Mouse (Mus musculus) layer of hippocampus, adult 2 months (tissue): ENCODE measurements around the gene Inpp5a. TPM values are rescaled to one million over a fixed set of nuclear protein-coding genes. Genes with fewer than 3 reads are reported as not detected.

Source experiments
- DNase-seq, 2 experiments: peaks; one replicate each; pipeline ENCODE4 v3.0.0; 2022; ENCODE audit warnings: low spot score in 2 of 2
- H3K27ac ChIP-seq: fragments of 200-600 bp; 2 replicates; pipeline ENCODE4 v1.8.1; 2022
- H3K4me3 ChIP-seq: fragments of 200-600 bp; 2 replicates; pipeline ENCODE4 v1.8.1; 2022; ENCODE audit warnings: mild to moderate bottlenecking
- CTCF ChIP-seq: fragments of 200-600 bp; conservative IDR thresholded peaks from 2 replicates; pipeline ENCODE4 v1.8.1; 2022; ENCODE audit warnings: antibody characterized with exemption, mild to moderate bottlenecking, moderate library complexity
- total RNA-seq, 2 experiments: library from RNA; stranded (reverse); gene quantifications; 2 replicates each; pipeline ENCODE4 v1.2.3; 2021

Gene Inpp5a
- total RNA-seq, 2 experiments from 2014 or later, result 39.2 to 41.1 TPM

- DNase-seq, result no peak
- Histone ChIP-seq H3K27ac (peak overlapping the region; percentile 75), H3K4me3 (no peak overlapping the region)
- no peak for TF ChIP-seq CTCF
Observed at GRCm38 (mm10) chr7:139363281-139364004, 25.5 kb upstream of the Inpp5a start.

DNA sequence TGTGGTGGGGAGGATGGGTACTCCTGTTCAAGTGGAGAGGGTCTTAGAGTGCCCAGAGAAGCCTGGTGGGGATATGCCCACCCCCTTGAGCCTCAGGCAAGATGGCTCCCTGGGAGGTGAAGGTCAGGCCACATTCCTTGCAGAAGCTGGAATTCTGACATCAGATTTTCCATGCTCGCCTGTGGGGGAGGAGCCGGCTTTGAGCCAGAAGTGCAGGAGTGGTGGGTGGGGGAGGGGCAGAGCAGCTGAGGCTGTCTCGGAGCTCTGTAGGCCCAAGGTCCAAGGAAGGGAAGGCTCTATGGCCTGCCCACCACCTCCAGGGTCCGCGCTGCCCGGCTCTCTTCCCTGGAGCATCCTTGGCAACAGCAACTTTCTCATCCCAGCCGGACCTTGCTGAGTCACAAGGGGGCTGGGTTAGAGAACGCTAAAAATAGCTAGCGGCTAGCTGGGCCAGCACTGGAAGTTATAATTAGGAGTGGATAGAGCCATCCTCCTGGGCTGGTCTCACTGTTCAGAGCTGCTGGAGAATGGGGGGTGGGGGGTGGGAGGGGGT is 24.8 kb upstream of the Inpp5a start:
- Histone ChIP-seq H3K4me3 (no peak overlapping the region), H3K27ac (peak overlapping the region; percentile 75)
- TF ChIP-seq CTCF, result no peak
- DNase-seq, result peak; percentile 27 to 38

DNA sequence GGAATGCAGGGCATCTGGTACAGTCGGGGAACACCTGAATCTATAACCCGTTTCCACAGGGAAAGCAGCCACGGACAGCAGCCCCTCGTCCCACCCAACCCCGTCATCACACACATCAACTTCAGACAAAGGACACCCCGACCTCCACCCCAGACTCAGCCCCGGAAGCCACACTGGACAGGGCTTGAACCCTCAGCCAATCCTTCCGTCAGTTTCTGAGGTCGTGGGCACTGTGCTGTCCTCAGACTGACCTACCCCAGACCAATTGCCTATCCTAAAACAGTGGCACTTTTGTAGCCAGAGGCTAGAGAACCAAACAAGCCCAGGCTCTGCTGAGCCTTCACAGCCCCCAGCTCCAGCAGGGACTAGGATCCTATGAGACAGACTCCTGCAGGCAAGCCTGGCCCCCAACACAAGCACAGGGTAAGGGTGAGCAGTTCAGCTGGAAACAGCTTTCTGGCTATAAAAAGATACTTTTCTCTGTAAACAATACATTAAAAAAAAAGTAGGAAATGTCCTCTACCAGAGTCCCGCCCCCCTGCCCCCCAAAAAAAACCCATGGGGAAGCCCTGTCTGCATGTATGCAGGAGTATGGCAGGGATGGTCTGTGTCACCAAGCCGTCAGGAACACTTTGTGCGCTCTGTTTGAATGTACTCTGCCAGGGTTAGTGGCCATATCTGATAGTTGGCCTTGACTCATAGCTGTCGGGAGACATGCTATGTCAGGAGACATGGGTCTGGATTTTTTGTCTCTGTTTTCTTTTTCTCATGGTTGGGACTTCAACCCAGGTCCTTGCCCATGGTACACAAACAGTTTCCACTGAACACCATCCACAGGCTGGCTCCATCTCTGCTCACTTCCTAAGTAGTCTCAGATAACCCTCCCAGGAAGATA is 23.7 kb upstream of the Inpp5a start:
- no peak for DNase-seq
- Histone ChIP-seq H3K27ac (peak overlapping the region; percentile 51), H3K4me3 (no peak overlapping the region)
- TF ChIP-seq CTCF, result no peak

- Histone ChIP-seq H3K4me3 (no peak overlapping the region), H3K27ac (no peak overlapping the region)
- DNase-seq, result no peak
- TF ChIP-seq CTCF, result no peak
Observed at GRCm38 (mm10) chr7:139366131-139366530, 22.8 kb upstream of the Inpp5a start.

DNA sequence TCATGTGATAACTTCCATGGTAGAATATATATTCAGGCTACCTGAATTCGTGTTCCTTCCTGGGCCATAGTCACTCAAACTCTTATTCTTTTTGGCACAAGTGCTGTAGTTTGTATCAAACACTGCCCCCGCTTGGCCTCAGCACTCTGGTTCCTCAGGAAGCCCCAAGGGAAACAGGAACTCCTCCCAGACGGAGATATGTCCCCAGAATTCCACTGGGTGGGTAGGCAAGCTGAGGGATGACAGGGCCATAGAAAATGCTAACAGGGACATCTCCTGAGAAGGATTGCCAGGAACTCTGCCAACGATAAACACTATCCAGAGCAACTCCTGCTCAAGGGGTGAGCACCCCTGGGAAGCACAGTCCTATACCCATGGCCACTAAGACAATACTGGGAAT is 22.4 kb upstream of the Inpp5a start:
- no peak for DNase-seq
- TF ChIP-seq CTCF, result 0 out of 2 replicates have a peak, but pooled peaks have one; percentile 14

DNA sequence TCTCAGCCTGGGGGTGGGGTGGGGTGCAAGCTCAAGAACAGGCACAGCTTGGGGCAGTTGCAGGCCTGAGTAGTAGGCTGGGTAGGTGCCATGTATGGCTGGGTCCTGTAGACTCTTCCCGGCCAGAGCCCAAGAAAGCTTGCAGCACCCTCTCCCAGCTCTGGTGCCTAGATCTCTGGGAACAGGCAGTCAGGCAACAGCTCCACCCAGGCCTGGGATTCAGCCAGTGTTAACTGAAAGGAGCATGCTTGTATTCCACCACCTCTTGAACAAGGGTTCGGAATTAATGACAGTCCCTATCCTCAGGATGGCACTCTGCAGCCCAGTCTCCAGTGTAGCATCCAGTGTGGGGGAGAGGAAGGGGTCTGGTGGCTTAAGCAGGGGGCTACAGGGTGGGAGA is 20.7 kb upstream of the Inpp5a start:
- TF ChIP-seq CTCF, result no peak
- Histone ChIP-seq H3K27ac (peak overlapping the region; percentile 79), H3K4me3 (no peak overlapping the region)
- no peak for DNase-seq

More for the DNA sequence above, 22.4 kb upstream of the Inpp5a start:
- H3K27ac ChIP-seq, result no peak overlapping the region
- H3K4me3 ChIP-seq, result no peak overlapping the region

DNA sequence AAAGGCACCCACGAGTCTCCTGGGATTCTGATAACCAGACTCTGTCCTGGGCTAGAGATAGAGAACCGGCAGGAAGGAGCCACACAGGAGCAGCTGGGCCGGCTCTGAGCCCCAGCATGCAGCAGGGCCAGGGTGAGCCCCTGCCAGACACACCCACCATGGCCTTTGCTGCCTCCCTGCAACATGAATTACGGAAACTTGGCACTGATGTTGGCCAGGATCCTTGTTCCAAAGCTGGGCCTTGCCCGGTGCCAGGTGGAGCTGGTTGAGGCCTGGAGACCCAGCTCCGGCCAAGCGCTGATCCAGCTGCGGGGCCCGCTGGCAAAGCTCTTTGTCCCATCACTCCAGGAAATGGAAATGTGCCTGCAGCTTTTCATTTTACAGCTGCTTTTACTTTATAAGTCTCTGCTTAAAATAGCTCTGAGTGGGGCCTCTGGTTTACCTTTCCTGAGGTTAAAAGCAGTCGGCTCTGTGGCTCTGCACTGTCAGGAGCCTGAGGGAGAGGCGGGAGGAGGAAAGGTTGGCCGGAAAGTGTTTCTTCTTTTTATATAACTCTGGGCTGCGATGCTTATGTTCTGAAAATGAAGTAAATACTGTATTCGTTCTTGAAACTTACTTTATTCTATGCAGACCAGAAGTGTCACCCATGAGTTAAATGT is 20.1 kb upstream of the Inpp5a start:
- H3K4me3 ChIP-seq, result no peak overlapping the region
- H3K27ac ChIP-seq, result peak overlapping the region; percentile 79
- DNase-seq, result peak; percentile 32 to 43
- TF ChIP-seq CTCF, result no peak

DNA sequence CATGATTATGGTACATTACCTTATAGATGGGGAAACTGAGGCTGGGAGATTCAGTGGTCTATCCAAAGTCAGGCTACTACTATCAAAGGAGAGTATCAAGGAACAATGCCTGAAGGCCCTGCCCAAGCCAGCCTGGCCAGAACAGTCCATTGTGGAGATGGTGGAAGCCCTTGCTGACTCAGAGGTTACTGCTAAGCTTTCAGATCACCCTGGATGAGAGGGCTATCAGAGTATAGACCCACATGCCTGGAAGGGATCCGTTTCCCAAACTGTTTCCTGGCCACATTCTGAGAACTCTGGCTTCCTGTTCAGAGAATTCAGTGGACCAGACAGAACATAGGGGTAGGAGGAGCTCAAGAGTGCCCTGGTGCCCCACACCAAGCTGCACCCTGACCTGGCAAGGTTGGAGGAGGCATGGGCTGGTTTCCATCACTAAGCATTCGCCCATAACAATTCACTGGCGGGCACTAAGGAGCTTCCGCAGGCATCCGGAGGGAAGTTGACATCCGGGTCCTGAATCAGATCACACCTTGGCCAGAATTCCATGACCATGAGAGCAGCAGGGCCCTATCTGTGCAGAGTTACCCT is 19.3 kb upstream of the Inpp5a start:
- H3K4me3 ChIP-seq, result no peak overlapping the region
- no peak for DNase-seq
- no peak for TF ChIP-seq CTCF
- peak overlapping the region; percentile 79 for H3K27ac ChIP-seq

DNA sequence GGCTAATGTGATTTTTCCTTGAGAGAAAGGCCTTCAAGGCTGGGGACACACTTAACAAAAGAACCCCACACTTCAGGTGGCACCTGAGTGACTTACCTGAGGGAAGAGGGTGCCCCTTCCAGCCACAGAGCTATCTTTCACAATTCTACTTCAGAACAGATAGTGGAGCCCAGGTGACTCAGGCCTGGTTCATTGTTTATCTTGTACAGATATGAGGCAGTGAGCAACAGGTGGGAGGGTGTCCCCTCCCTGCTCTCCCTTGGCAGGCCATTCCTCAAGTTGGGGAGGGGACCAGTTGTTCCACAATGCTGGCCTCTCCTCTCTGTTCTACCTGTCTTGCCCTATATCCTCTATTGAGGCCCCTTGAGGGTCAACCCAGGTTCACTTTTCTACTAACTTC is 17.5 kb upstream of the Inpp5a start:
- TF ChIP-seq CTCF, result no peak
- H3K27ac ChIP-seq, result no peak overlapping the region
- H3K4me3 ChIP-seq, result no peak overlapping the region
- no peak for DNase-seq

DNA sequence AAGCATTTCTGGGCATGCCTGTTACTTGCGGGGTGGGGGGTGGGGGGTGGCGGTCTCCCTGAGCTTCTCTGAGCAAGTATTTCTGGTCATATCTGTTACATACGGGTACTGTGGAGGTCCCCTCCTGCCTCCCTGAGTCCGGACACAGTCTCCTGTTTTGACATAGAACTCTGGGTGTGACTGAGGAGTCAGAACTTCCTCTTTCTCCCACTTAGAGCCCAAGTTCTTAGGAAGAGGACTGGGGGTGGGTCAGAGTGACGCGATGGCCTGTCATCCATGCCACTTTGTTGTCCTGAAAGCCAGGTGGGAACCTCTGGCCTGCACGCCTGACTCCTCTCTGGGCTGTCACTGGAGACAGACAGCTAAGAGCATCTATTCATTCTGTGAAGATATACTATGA is 11.5 kb upstream of the Inpp5a start:
- no peak overlapping the region for H3K27ac ChIP-seq

GRCm38 (mm10) chr7:139378355-139378754 is 10.6 kb upstream of the Inpp5a start:
- no peak for TF ChIP-seq CTCF
- no peak for DNase-seq
- Histone ChIP-seq H3K4me3 (no peak overlapping the region), H3K27ac (no peak overlapping the region)

More for the DNA sequence above, 11.5 kb upstream of the Inpp5a start:
- TF ChIP-seq CTCF, result no peak
- H3K4me3 ChIP-seq, result no peak overlapping the region
- no peak for DNase-seq

DNA sequence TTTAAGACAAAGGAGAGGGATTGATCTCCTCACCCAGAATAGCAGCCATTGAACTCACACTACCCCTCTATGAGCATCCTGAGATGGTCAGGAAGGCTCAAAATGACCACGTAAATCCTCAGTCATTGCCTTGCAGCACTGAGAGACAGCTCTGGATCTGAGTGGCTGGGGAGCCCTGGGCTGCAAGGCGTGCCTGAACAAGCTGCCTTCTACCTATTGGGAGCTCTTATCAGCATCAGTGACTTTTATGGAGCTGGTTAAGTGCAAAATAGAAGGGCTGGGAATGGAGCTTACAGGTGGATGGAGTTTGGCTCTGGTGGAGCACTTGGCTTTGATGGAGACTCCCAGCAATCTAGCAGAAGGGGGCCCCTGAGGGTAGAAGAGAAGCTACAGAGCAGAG is 9.2 kb upstream of the Inpp5a start:
- TF ChIP-seq CTCF, result no peak
- H3K4me3 ChIP-seq, result no peak overlapping the region
- no peak for DNase-seq
- H3K27ac ChIP-seq, result no peak overlapping the region
